Mouse (Mus musculus): ENCODE results near the gene Gm13289.
"Not testable (repeated sequence)": the region's sequence is repeated elsewhere in the genome, so short reads cannot be mapped to it uniquely, and the experiment has no call there.

Gm13289 gene

GRCm38 (mm10) chr4:88776622-88777021 is at the start of gene Gm13289:
Gm13289 (plus strand) TSS chr4:88776922.
- not testable (repeated sequence) for DNase-seq

GRCm38 (mm10) chr4:88727324-88727723 is 49.4 kb upstream of the Gm13289 start:
- DNase-seq = peak in 1 of 2 experiments; percentile 26

DNA sequence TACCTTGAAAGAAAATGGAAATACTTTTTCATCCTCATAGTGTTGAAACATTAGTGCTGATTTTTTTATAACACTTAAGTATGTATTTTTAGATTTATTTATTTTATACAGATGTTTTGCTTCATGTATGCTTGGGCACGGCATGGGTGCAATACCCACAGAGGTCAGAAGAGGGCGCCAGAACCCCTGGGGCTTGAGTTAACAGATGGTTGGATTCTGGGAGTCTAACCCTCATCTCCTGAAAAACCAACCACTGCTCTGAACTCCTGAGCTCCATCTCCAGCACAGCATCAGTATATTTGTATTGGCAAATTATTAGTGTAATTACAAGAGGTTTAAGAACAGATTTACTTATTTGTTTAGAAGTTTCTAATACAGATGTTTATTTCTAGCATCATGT is 38.2 kb upstream of the Gm13289 start:
- peak; percentile 66 to 77 for DNase-seq

GRCm38 (mm10) chr4:88739036-88739435 is 37.7 kb upstream of the Gm13289 start:
- DNase-seq = no peak

DNA sequence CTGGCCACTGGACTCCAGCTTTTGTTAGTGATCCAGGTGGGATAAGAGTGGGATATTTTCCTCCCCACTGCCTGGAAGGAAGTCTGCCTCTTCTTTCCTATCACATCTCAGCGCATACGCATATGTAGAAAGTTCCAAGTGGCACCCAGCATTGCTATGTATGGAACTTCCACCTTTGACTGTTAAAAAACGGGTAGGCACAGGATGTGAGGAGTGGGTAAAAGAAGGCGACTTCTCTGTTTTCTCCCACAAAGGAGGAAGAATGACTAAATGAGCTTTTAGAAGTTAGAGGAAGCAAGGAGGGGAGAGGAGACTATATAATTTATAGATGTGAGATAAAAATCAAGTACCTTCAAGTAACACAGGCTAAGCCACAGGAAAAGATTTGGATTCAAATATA is 35.3 kb upstream of the Gm13289 start:
- no peak for DNase-seq

DNA sequence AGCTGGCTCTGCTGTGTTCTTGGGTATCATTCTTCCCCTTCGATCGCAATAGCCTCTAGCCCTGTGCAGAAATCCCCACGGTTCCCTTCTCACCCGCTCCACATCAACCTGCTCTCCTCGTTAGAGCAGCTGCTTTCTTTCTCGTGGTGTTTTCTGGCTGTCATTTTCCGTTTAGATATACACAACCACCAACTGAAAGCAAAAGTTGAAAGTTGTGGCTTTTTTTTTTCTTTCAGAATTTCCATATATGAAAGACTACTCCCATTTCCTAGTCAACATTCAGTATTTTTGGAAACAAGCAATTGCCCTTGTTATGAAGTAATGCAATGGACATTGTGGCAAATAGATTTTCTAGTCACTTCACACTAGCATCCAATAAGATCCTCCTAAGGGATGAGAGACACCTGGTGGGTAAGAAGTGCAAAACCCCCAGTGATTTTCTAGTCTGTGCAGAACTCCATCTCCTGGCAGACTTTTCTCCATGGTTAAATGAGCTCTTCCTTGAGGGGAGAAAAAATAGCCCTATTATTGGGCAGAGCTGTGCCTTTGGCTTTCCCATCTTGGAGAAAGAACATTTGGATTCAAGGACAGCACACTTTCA is 33.9 kb upstream of the Gm13289 start:
- no peak for DNase-seq

DNA sequence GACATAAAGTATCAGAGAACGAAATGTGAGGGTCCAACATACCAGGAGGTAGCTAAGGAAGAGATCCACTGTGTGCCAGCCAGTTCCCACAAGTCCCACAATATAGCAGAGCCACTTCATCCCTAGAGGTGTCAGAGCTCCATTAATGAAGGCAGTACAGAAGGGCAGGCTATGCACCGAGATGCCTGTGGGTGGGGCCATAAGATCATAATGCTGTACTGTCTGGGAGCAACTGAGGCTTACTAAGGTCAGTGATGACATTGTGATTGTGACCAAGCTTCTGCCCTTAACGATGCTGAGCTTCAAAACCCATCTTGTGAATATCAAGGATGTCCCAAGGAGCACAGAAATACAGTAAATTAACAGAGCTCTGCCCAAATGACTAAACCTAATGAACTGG is 32.5 kb upstream of the Gm13289 start:
- DNase-seq = no peak

DNA sequence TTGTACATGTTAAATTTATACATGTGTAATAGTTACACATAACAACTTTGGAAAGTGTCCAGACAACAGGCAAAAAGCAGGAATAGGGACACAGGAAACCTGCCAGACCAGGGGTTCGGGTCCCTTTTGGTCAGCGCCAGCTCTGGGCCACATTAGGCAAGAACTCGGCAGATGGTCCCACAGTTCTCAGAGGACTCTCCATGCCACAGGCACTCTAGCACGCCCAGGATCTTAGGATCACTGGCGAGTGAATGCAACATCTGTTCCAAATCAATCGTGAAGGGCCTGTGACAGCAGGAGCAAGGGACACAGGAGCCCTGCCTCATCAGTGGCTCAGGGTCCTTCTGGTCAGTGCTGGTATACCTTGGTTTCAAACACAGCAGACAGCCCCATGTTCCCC is 26.8 kb upstream of the Gm13289 start:
- DNase-seq = no peak

DNA sequence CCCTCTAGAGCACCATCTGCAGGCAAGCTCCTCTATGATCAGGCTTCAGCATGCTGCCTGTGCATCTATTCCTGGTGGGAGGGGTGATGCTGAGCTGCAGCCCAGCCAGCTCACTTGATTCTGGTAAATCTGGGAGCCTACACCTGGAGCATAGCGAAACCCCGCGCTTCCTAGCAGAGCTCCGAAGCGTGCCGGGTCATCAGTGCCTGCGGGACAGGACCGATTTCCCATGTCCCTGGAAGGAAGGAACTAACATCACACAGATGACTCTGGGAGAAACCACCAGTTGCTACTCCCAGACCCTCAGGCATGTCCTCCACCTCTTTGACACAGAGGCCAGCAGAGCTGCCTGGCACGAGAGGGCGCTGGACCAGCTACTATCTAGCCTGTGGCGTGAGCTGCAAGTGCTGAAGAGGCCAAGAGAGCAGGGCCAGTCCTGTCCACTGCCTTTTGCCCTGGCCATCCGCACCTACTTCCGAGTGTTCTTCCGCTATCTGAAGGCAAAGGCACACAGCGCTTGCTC is 21.8 kb upstream of the Gm13289 start, which contains the start of gene Gm13271:
Gene Gm13271 (plus strand): TSS at position 51 of the 523 bp plus-strand sequence.
- DNase-seq = peak; percentile 67 to 75

DNA sequence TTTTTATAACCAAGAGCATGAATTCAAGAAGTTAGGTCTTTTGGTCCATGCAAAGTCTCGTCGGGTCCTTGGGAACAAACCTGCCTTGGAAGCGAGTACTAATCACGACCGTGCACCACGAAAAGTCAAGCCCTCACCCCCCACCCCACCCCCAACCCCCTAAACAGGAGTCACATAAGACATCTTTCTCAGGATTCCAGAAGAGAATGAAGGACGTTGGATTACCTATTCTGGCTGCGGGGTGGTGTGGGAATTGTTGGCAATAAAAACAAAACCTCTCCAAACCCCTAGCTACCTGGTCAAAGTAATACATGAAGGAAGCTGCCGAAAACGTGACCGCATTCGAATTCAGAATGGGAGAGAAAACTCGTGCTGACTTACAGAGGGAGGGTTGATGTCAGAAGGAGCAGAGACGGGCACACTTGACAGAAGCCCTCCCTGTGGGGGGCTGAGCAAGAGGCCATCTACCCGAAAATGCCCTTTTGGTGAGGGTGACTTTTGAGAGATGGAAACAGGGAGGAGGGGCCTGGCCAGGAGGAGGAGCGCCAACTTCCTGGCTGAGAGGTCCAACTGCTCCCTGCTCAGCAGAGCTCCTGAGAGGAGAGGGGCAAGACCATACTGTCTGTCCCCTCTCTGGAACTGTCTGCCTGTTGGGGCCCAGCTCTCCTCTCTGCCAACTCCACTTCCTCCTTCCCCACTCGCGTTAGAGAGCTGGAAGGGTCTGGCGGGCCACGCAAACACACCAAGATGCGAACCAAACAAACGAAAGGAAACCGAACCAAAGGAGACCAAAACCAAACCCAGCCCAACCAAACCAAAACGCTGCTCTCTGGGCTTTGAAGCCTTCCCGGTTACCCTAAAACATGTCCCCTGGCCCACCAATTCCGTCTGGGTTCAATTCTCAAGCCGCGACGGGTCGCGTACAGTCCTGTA is 19.9 kb upstream of the Gm13289 start:
- DNase-seq = peak in 1 of 2 experiments; percentile 20

- peak; percentile 90 to 93 for DNase-seq
Measured at GRCm38 (mm10) chr4:88757628-88758031, 19.1 kb upstream of the Gm13289 start.

- DNase-seq = not testable (repeated sequence)
Measured at GRCm38 (mm10) chr4:88758751-88759150, 18.0 kb upstream of the Gm13289 start.

- DNase-seq = peak; percentile 37 to 39
Measured at GRCm38 (mm10) chr4:88759610-88760268, 17.0 kb upstream of the Gm13289 start, which contains the start of gene Gm13283. Gm13283 (plus strand) TSS chr4:88760119.

DNA sequence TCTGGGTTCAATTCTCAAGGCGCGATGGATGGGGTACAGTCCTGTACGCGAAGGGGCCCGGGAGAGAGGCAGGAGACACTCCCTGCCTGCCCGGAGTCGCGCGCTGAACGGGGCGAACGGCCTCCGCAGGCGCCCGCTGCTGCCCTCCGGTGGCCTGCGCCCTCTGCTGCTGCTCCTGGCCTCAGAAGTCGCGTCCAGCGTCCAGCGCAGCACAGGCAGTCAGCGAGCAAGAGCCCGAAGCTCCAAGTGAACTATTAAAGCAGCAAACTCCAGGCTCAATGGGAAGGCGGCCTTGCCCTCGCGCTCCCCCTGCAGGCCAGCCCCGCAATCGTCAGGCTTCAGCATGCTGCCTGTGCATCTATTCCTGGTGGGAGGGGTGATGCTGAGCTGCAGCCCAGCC is 16.3 kb upstream of the Gm13289 start:
- DNase-seq = peak; percentile 71 to 79

GRCm38 (mm10) chr4:88761776-88762175 is 14.9 kb upstream of the Gm13289 start:
- peak; percentile 61 to 65 for DNase-seq

GRCm38 (mm10) chr4:88762341-88762740 is 14.4 kb upstream of the Gm13289 start:
- peak in 1 of 2 experiments; percentile 33 for DNase-seq

- DNase-seq = peak; percentile 47 to 55
Measured at GRCm38 (mm10) chr4:88763384-88764018, 13.2 kb upstream of the Gm13289 start.

GRCm38 (mm10) chr4:88773534-88773933 is 3.2 kb upstream of the Gm13289 start, which contains the start of gene Gm13290:
Gm13290 (plus strand) TSS chr4:88773834.
- DNase-seq = not testable (repeated sequence)

GRCm38 (mm10) chr4:88779550-88779949 is 2.8 kb downstream of the Gm13289 start, which contains the start of gene Gm13272:
Gm13272 (plus strand) TSS chr4:88779850.
- DNase-seq = not testable (repeated sequence)

- peak in 1 of 2 experiments; percentile 3 for DNase-seq
Measured at GRCm38 (mm10) chr4:88780320-88780719, 3.6 kb downstream of the Gm13289 start.

GRCm38 (mm10) chr4:88781831-88782230 is 5.1 kb downstream of the Gm13289 start, which contains the start of gene Ifnz:
Ifnz (plus strand) TSS chr4:88782131.
- DNase-seq = not testable (repeated sequence)

DNA sequence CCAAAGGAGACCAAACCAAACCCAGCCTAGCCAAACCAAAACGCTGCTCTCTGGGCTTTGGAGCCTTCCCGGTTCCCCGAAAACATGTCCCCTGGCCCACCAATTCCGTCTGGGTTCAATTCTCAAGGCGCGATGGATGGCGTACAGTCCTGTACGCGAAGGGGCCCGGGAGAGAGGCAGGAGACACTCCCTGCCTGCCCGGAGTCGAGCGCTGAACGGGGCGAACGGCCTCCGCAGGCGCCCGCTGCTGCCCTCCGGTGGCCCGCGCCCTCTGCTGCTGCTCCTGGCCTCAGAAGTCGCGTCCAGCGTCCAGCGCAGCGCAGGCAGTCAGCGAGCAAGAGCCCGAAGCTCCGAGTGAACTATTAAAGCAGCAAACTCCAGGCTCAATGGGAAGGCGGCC is 5.6 kb downstream of the Gm13289 start:
- DNase-seq = not testable (repeated sequence)
